Mouse (Mus musculus) CH12.LX (cell line): ENCODE measurements around the gene Arhgef38. TPM values are rescaled to one million over a fixed set of nuclear protein-coding genes. Genes with fewer than 3 reads are reported as not detected.
A peak's percentile ranks its signal among the peaks of the same experiment; 100 is the strongest.

Experiments used
- DNase-seq: peaks from one replicate; pipeline ENCODE4 v3.0.0-alpha.2; 2013; ENCODE audit errors: extremely low read depth
- H3K27ac ChIP-seq: 2 replicates; pipeline ENCODE4 v1.5.1; 2012; ENCODE audit warnings: low read depth, mild to moderate bottlenecking, control low read depth, moderate library complexity; ENCODE audit not compliant: insufficient read depth
- H3K27me3 ChIP-seq: replicated peaks from 2 replicates; pipeline ENCODE3; 2012; ENCODE audit warnings: inconsistent platforms
- H3K36me3 ChIP-seq, 2 experiments: replicated peaks in 1 of 2; 2 replicates each; pipeline versions ENCODE3 to v1.6.1; 2012; ENCODE audit warnings: inconsistent platforms in 1 of 2, low read length in 1 of 2, mild to moderate bottlenecking in 1 of 2, mixed read lengths in 1 of 2, moderate library complexity in 1 of 2; ENCODE audit not compliant: control insufficient read depth in 1 of 2, insufficient read depth in 1 of 2
- H3K4me1 ChIP-seq, 2 experiments: 2 replicates each; pipeline ENCODE4 v1.6.1; 2012; ENCODE audit warnings: inconsistent platforms in 1 of 2, moderate library complexity in 1 of 2; ENCODE audit not compliant: insufficient read depth in 2 of 2, control insufficient read depth in 1 of 2
- H3K4me2 ChIP-seq: 2 replicates; pipeline ENCODE4 v1.6.1; 2012; ENCODE audit warnings: low read depth, mild to moderate bottlenecking, control low read depth; ENCODE audit not compliant: poor library complexity, insufficient read depth, severe bottlenecking
- H3K4me3 ChIP-seq, 3 experiments: fragments of 150-350 bp in 1 of 3; sonication (generic) in 1 of 3; replicated peaks in 1 of 3; 2 replicates each; pipeline versions ENCODE3 to v1.5.1; 2011 to 2012; ENCODE audit warnings: low read depth in 2 of 3, low read length in 2 of 3, mild to moderate bottlenecking in 2 of 3, moderate library complexity in 2 of 3, control low read depth in 1 of 3, improper control_type of control experiment in 1 of 3, inconsistent platforms in 1 of 3, mixed read lengths in 1 of 3; ENCODE audit not compliant: poor library complexity in 1 of 3
- H3K79me2 ChIP-seq: replicated peaks from 2 replicates; pipeline ENCODE4 v1.6.1; 2012; ENCODE audit warnings: mild to moderate bottlenecking, moderate library complexity; ENCODE audit not compliant: control insufficient read depth, poor library complexity, insufficient read depth, severe bottlenecking; ENCODE audit errors: extremely low read depth
- H3K9ac ChIP-seq: 2 replicates; pipeline ENCODE4 v1.6.1; 2012; ENCODE audit warnings: low read depth, mild to moderate bottlenecking, control low read depth, moderate library complexity; ENCODE audit not compliant: insufficient read depth
- H3K9me3 ChIP-seq: replicated peaks from 2 replicates; pipeline ENCODE3; 2012; ENCODE audit warnings: low read length, inconsistent platforms, mixed read lengths
- E2F4 ChIP-seq: IDR thresholded peaks from 2 replicates; pipeline ENCODE4 v1.6.1; 2011; ENCODE audit warnings: low read depth, low read length, improper control_type of control experiment; ENCODE audit not compliant: insufficient replicate concordance
- EP300 ChIP-seq: IDR thresholded peaks from 2 replicates; pipeline ENCODE4 v1.6.1; 2011; ENCODE audit warnings: low read length, improper control_type of control experiment
- ETS1 ChIP-seq: conservative IDR thresholded peaks from 2 replicates; pipeline ENCODE4 v1.6.1; 2012; ENCODE audit warnings: low read depth, mild to moderate bottlenecking, inconsistent platforms, low read length, improper control_type of control experiment, moderate library complexity
- IRF4 ChIP-seq: IDR thresholded peaks from 2 replicates; pipeline ENCODE4 v1.6.1; 2014; ENCODE audit warnings: low read depth, mild to moderate bottlenecking, inconsistent platforms, low read length, improper control_type of control experiment
- KAT2A ChIP-seq: IDR thresholded peaks from 2 replicates; pipeline ENCODE4 v1.6.1; 2012; ENCODE audit warnings: low read length, improper control_type of control experiment, inconsistent platforms; ENCODE audit not compliant: insufficient replicate concordance
- MAFK ChIP-seq: IDR thresholded peaks from 2 replicates; pipeline ENCODE4 v1.6.1; 2011; ENCODE audit warnings: low read length, improper control_type of control experiment; ENCODE audit not compliant: insufficient replicate concordance
- MAX ChIP-seq: IDR thresholded peaks from 2 replicates; pipeline ENCODE4 v1.6.1; 2011; ENCODE audit warnings: low read length, improper control_type of control experiment
- MXI1 ChIP-seq: IDR thresholded peaks from 2 replicates; pipeline ENCODE4 v1.6.1; 2011; ENCODE audit warnings: mild to moderate bottlenecking, low read depth, low read length, improper control_type of control experiment
- NELFE ChIP-seq: IDR thresholded peaks from 2 replicates; pipeline ENCODE4 v1.6.1; 2011; ENCODE audit warnings: low read depth, low read length, improper control_type of control experiment
- NRF1 ChIP-seq: IDR thresholded peaks from 2 replicates; pipeline ENCODE4 v1.6.1; 2014; ENCODE audit warnings: low read depth, mild to moderate bottlenecking, inconsistent platforms, low read length, improper control_type of control experiment, moderate library complexity
- SMC3 ChIP-seq: IDR thresholded peaks from 2 replicates; pipeline ENCODE4 v1.6.1; 2011; ENCODE audit warnings: low read depth, low read length, improper control_type of control experiment
- TBP ChIP-seq: conservative IDR thresholded peaks from 2 replicates; pipeline ENCODE4 v1.6.1; 2011; ENCODE audit warnings: low read depth, low read length, improper control_type of control experiment
- USF1 ChIP-seq: IDR thresholded peaks from 2 replicates; pipeline ENCODE4 v1.6.1; 2014; ENCODE audit warnings: low read depth, mild to moderate bottlenecking, inconsistent platforms, low read length, improper control_type of control experiment
- ZC3H11A ChIP-seq: IDR thresholded peaks from 2 replicates; pipeline ENCODE4 v1.6.1; 2012; ENCODE audit warnings: low read depth, mild to moderate bottlenecking, inconsistent platforms, low read length, improper control_type of control experiment
- ZMIZ1 ChIP-seq: IDR thresholded peaks from 2 replicates; pipeline ENCODE4 v1.6.1; 2012; ENCODE audit warnings: low read depth, mild to moderate bottlenecking, inconsistent platforms, low read length, improper control_type of control experiment
- ZNF384 ChIP-seq: IDR thresholded peaks from 2 replicates; pipeline ENCODE4 v1.6.1; 2012; ENCODE audit warnings: low read depth, low read length, improper control_type of control experiment, inconsistent platforms
- dilution Hi-C: fragments of 300-500 bp; cut with MboI; formaldehyde crosslinking; loops from 2 replicates; pipeline ENCODE4 v1.14.3; 2020; ENCODE audit warnings: low sequenced_read_pairs; ENCODE audit not compliant: extremely low pct_unique_long_range_greater_than_20kb, extremely low pct_ligation_motif_present
- in situ Hi-C: fragments of 300-500 bp; cut with MboI; formaldehyde crosslinking; loops from 3 replicates; pipeline ENCODE4 v1.14.3; 2019; ENCODE audit warnings: low sequenced_read_pairs, low pct_ligation_motif_present, low pct_unique_long_range_greater_than_20kb, mixed read lengths
- polyA plus RNA-seq: library from polyadenylated mRNA; unstranded; fragments of >175 nt; gene quantifications from 2 replicates; pipeline ENCODE4 v1.2.1, GENCODE M21; 2012; ENCODE audit warnings: low read depth; ENCODE audit not compliant: insufficient read length
- total RNA-seq, 2 experiments: library from RNA; depleted of rRNA; stranded (reverse); fragments of 300-350 nt in 1 of 2; fragments of >200 nt in 1 of 2; gene quantifications; 2 replicates each; pipeline ENCODE4 v1.2.3; 2012 to 2014

Arhgef38 gene
- total and polyA plus RNA-seq, 3 experiments, result not detected

- Histone ChIP-seq H3K79me2 (no peaks in the 10 kb centered on the region), H3K4me3 (no peak overlapping the region), H3K9ac (no peak overlapping the region), H3K4me2 (no peak overlapping the region), H3K27ac (no peak overlapping the region), H3K27me3 (no peaks in the 10 kb centered on the region), H3K36me3 (peaks cover 26 to 48% of the 10 kb centered on the region in 2 experiments), H3K4me1 (peaks cover 0 to 5% of the 10 kb centered on the region in 2 experiments; a peak in 1 of 4 replicates), H3K9me3 (peaks cover 3% of the 10 kb centered on the region)
- in situ Hi-C loops, result no loop called here
- TF ChIP-seq EP300, result no peak
- TF ChIP-seq ZNF384, result no peak
- peak; percentile 55; the same call in 1 of the 2 replicates for TF ChIP-seq MAFK
- DNase-seq, result no peak
- dilution Hi-C loops, result no loop called here
Observed at GRCm38 (mm10) chr3:133109844-133110243, 124.9 kb downstream of the Arhgef38 start.

GRCm38 (mm10) chr3:133108731-133109130 lies 126.0 kb downstream of the Arhgef38 start:
- no peak for TF ChIP-seq MAX
- no peak for TF ChIP-seq ETS1
- TF ChIP-seq ZNF384, result no peak
- no peak for TF ChIP-seq SMC3
- no peak for TF ChIP-seq USF1
- no peak for TF ChIP-seq NELFE
- no peak for TF ChIP-seq KAT2A
- TF ChIP-seq IRF4, result no peak
- TF ChIP-seq NRF1, result no peak
- no peak for TF ChIP-seq ZMIZ1
- no peak for TF ChIP-seq ZC3H11A
- TF ChIP-seq E2F4, result no peak
- no peak for TF ChIP-seq MXI1
- no peak for TF ChIP-seq TBP
- Histone ChIP-seq H3K9me3 (peaks cover 3% of the 10 kb centered on the region), H3K79me2 (no peaks in the 10 kb centered on the region), H3K9ac (no peak overlapping the region), H3K4me1 (peaks cover 0 to 5% of the 10 kb centered on the region in 2 experiments; a peak in 1 of 4 replicates), H3K27ac (no peak overlapping the region), H3K27me3 (no peaks in the 10 kb centered on the region), H3K36me3 (peaks cover 34 to 58% of the 10 kb centered on the region in 2 experiments), H3K4me2 (no peak overlapping the region), H3K4me3 (no peak overlapping the region)
- in situ Hi-C loops, result no loop called here
- no peak for DNase-seq
- dilution Hi-C loops, result no loop called here
